Mouse (Mus musculus) ES-E14 (cell line): Measurements from ENCODE around the gene Camk2n2. TPM values are rescaled to one million over a fixed set of nuclear protein-coding genes. Genes with fewer than 3 reads are reported as not detected.
A peak's percentile ranks its signal among the peaks of the same experiment; 100 is the strongest.

Experiments used
- DNase-seq: peaks from one replicate; pipeline ENCODE4 v3.0.0-alpha.2; 2013; ENCODE audit warnings: low read depth, low spot score
- H3K27ac ChIP-seq: 2 replicates; pipeline ENCODE4 v1.5.1; 2012; ENCODE audit warnings: low read depth, mild to moderate bottlenecking, low read length, moderate library complexity, mixed read lengths; ENCODE audit not compliant: poor library complexity, insufficient read depth, severe bottlenecking
- H3K36me3 ChIP-seq: 2 replicates; pipeline ENCODE4 v1.6.1; 2012; ENCODE audit warnings: mild to moderate bottlenecking, low read length, moderate library complexity, mixed read lengths; ENCODE audit not compliant: control insufficient read depth, poor library complexity, insufficient read depth, severe bottlenecking
- H3K4me1 ChIP-seq, 2 experiments: fragments of 150-350 bp in 1 of 2; sonication (generic) in 1 of 2; 2 replicates each; pipeline ENCODE4 v1.6.1; 2012; ENCODE audit warnings: low read length in 2 of 2, mild to moderate bottlenecking in 1 of 2, mixed read lengths in 1 of 2; ENCODE audit not compliant: control insufficient read depth in 2 of 2, insufficient read depth in 2 of 2, poor library complexity in 1 of 2
- H3K4me3 ChIP-seq, 2 experiments: fragments of 150-350 bp in 1 of 2; sonication (generic) in 1 of 2; 2 replicates each; pipeline ENCODE4 v1.5.1; 2012; ENCODE audit warnings: low read length in 2 of 2, low read depth in 1 of 2, mild to moderate bottlenecking in 1 of 2, mixed read lengths in 1 of 2; ENCODE audit not compliant: insufficient read depth in 1 of 2, poor library complexity in 1 of 2, severe bottlenecking in 1 of 2
- H3K9ac ChIP-seq: 2 replicates; pipeline ENCODE4 v1.6.1; 2012; ENCODE audit warnings: low read depth, mild to moderate bottlenecking, low read length, mixed read lengths; ENCODE audit not compliant: poor library complexity, insufficient read depth, severe bottlenecking
- H3K9me3 ChIP-seq: fragments of 150-350 bp; sonication (generic); 2 replicates; pipeline ENCODE4 v1.6.1; 2012; ENCODE audit warnings: low read depth, mild to moderate bottlenecking, low read length; ENCODE audit not compliant: control insufficient read depth, insufficient read depth
- CHD2 ChIP-seq: IDR thresholded peaks from 2 replicates; pipeline ENCODE4 v1.6.1; 2014; ENCODE audit warnings: mild to moderate bottlenecking, low read depth, low read length, inconsistent platforms
- HCFC1 ChIP-seq: IDR thresholded peaks from 2 replicates; pipeline ENCODE4 v1.6.1; 2012; ENCODE audit warnings: low read length, inconsistent platforms, borderline replicate concordance; ENCODE audit not compliant: insufficient read depth
- MAFK ChIP-seq: IDR thresholded peaks from 2 replicates; pipeline ENCODE4 v1.6.1; 2014; ENCODE audit warnings: mild to moderate bottlenecking, low read depth, low read length, inconsistent platforms; ENCODE audit not compliant: insufficient read depth
- ZC3H11A ChIP-seq: IDR thresholded peaks from 2 replicates; pipeline ENCODE4 v1.6.1; 2012; ENCODE audit warnings: low read depth, mild to moderate bottlenecking, inconsistent platforms, low read length, borderline replicate concordance
- ZNF384 ChIP-seq: IDR thresholded peaks from 2 replicates; pipeline ENCODE4 v1.6.1; 2012; ENCODE audit warnings: low read depth, low read length, inconsistent platforms
- in situ Hi-C, 2 experiments: fragments of 600-800 bp; cut with MboI; formaldehyde crosslinking; loops; one replicate each; pipeline ENCODE4 v1.15.1; 2025; ENCODE audit warnings: low sequenced_read_pairs in 2 of 2, inconsistent platforms in 1 of 2; ENCODE audit not compliant: unreplicated experiment in 2 of 2
- total RNA-seq: library from RNA; depleted of rRNA; stranded (reverse); fragments of 300-350 nt; gene quantifications from 2 replicates; pipeline ENCODE4 v1.2.3, GENCODE M21; 2012

The Camk2n2 gene
- total RNA-seq, 1 experiment = 0.58 TPM

- Histone ChIP-seq H3K9me3 (no peaks in the 10 kb centered on the region), H3K4me3 (no peak overlapping the region), H3K27ac (no peak overlapping the region), H3K36me3 (no peaks in the 10 kb centered on the region), H3K4me1 (no peaks in the 10 kb centered on the region), H3K9ac (no peak overlapping the region)
- no peak for DNase-seq
- no peak for TF ChIP-seq MAFK
- no peak for TF ChIP-seq ZC3H11A
- no peak for TF ChIP-seq ZNF384
- in situ Hi-C loops = no loop called here
These were observed 24.2 kb downstream of the Camk2n2 start for GRCm38 (mm10) chr16:20596687-20597441.

GRCm38 (mm10) chr16:20595737-20596136 is 25.4 kb downstream of the Camk2n2 start:
- Histone ChIP-seq H3K27ac (no peak overlapping the region), H3K4me1 (peaks cover 0 to 3% of the 10 kb centered on the region in 2 experiments; a peak in 1 of 4 replicates), H3K4me3 (no peak overlapping the region), H3K9me3 (no peaks in the 10 kb centered on the region), H3K9ac (no peak overlapping the region), H3K36me3 (no peaks in the 10 kb centered on the region)
- in situ Hi-C loops = no loop called here
- DNase-seq = no peak
- no peak for TF ChIP-seq ZNF384
- TF ChIP-seq HCFC1 = no peak
- TF ChIP-seq CHD2 = no peak
- no peak for TF ChIP-seq MAFK
- TF ChIP-seq ZC3H11A = no peak

- Histone ChIP-seq H3K36me3 (no peaks in the 10 kb centered on the region), H3K9me3 (no peaks in the 10 kb centered on the region), H3K9ac (no peak overlapping the region), H3K4me3 (no peak overlapping the region), H3K27ac (no peak overlapping the region), H3K4me1 (peaks cover 0 to 6% of the 10 kb centered on the region in 2 experiments; a peak in 1 of 4 replicates)
- in situ Hi-C loops = no loop called here
- DNase-seq = no peak
- TF ChIP-seq MAFK (no peak), HCFC1 (no peak), CHD2 (no peak), ZC3H11A (no peak), ZNF384 (no peak)
These were observed 25.9 kb downstream of the Camk2n2 start for GRCm38 (mm10) chr16:20595060-20595673.

GRCm38 (mm10) chr16:20591076-20591705 is 29.9 kb downstream of the Camk2n2 start:
- no peak overlapping the region for H3K27ac ChIP-seq
- H3K9ac ChIP-seq = peak overlapping the region; percentile 6; the same call in 1 of the 2 replicates
- in situ Hi-C loops = no loop called here
- peaks cover 0 to 7% of the 10 kb centered on the region in 2 experiments; a peak in 1 of 4 replicates for H3K4me1 ChIP-seq
- peak overlapping the region; percentile 48 to 55; a peak in 3 of 4 replicates for H3K4me3 ChIP-seq
- no peaks in the 10 kb centered on the region for H3K9me3 ChIP-seq
- no peaks in the 10 kb centered on the region for H3K36me3 ChIP-seq
- no peak for TF ChIP-seq ZNF384
- no peak for TF ChIP-seq ZC3H11A
- no peak for TF ChIP-seq HCFC1
- no peak for TF ChIP-seq CHD2
- no peak for TF ChIP-seq MAFK
- DNase-seq = no peak
